Mouse (Mus musculus) lung, postnatal 0 days (tissue): ENCODE measurements around the gene Evi5l.

ENCODE experiments used
- CTCF ChIP-seq: IDR thresholded peaks from 2 replicates; pipeline ENCODE4 v1.5.1; 2016; ENCODE audit warnings: antibody characterized with exemption, mild to moderate bottlenecking
- EP300 ChIP-seq: IDR thresholded peaks from 2 replicates; pipeline ENCODE4 v1.6.1; 2016; ENCODE audit warnings: antibody characterized with exemption, mild to moderate bottlenecking, control low read depth

- TF ChIP-seq CTCF = peak; percentile 39
- no peak for TF ChIP-seq EP300
Observed at GRCm38 (mm10) chr8:4205246-4206123, 39.1 kb downstream of the Evi5l start.
